Mouse (Mus musculus) liver, embryonic 14.5 days (tissue): ENCODE measurements around the gene Cyp17a1. TPM values are rescaled to one million over a fixed set of nuclear protein-coding genes. Genes with fewer than 3 reads are reported as not detected.

Experiments used
- ATAC-seq: fragments of 200-750 bp; cut with Nextera tagmentation; 2 replicates; pipeline ENCODE4 v1.8.0; 2017; ENCODE audit warnings: moderate number of reproducible peaks, mild to moderate bottlenecking, moderate library complexity; ENCODE audit not compliant: insufficient read depth
- DNase-seq, 3 experiments: peaks; one replicate each; pipeline ENCODE4 v3.0.0-alpha.2; 2012 to 2013; ENCODE audit warnings: low read depth in 3 of 3, low spot score in 3 of 3
- H3K27ac ChIP-seq: fragments of 300-500 bp; sonication (generic); 2 replicates; pipeline ENCODE4 v1.5.1; 2014; ENCODE audit warnings: moderate library complexity, mild to moderate bottlenecking, control low read depth, inconsistent platforms
- H3K27me3 ChIP-seq: fragments of 300-500 bp; sonication (generic); 2 replicates; pipeline ENCODE4 v1.6.1; 2014; ENCODE audit warnings: mild to moderate bottlenecking, low read length, moderate library complexity; ENCODE audit not compliant: control insufficient read depth, insufficient read depth
- H3K36me3 ChIP-seq: fragments of 300-500 bp; sonication (generic); replicated peaks from 2 replicates; pipeline ENCODE4 v1.6.1; 2014; ENCODE audit warnings: low read depth; ENCODE audit not compliant: control insufficient read depth, insufficient read depth
- H3K4me1 ChIP-seq, 2 experiments: fragments of 200-500 bp in 1 of 2; fragments of 300-500 bp in 1 of 2; sonication (generic) in 1 of 2; replicated peaks; 2 replicates each; pipeline ENCODE4 v1.6.1; 2012 to 2014; ENCODE audit warnings: antibody characterized with exemption in 1 of 2, inconsistent platforms in 1 of 2, low read length in 1 of 2; ENCODE audit not compliant: control insufficient read depth in 2 of 2, insufficient read depth in 2 of 2
- H3K4me2 ChIP-seq: fragments of 300-500 bp; sonication (generic); 2 replicates; pipeline ENCODE4 v1.6.1; 2014; ENCODE audit warnings: low read depth, mild to moderate bottlenecking, control low read depth, moderate library complexity
- H3K4me3 ChIP-seq, 2 experiments: fragments of 200-500 bp in 1 of 2; fragments of 300-500 bp in 1 of 2; sonication (generic) in 1 of 2; 2 replicates each; pipeline ENCODE4 v1.5.1; 2012 to 2014; ENCODE audit warnings: low read depth in 2 of 2, low read length in 2 of 2, mild to moderate bottlenecking in 2 of 2, control low read depth in 1 of 2, inconsistent platforms in 1 of 2, moderate library complexity in 1 of 2; ENCODE audit not compliant: insufficient read depth in 1 of 2
- H3K9ac ChIP-seq: fragments of 300-500 bp; sonication (generic); replicated peaks from 2 replicates; pipeline ENCODE4 v1.6.1; 2014; ENCODE audit warnings: mild to moderate bottlenecking, control low read depth, moderate library complexity
- H3K9me3 ChIP-seq: fragments of 300-500 bp; sonication (generic); 2 replicates; pipeline ENCODE4 v1.6.1; 2016; ENCODE audit warnings: low read length, mixed read lengths; ENCODE audit not compliant: control insufficient read depth
- CTCF ChIP-seq: IDR thresholded peaks from 2 replicates; pipeline ENCODE4 v1.5.1; 2016; ENCODE audit warnings: antibody characterized with exemption, low read depth, control low read depth
- EP300 ChIP-seq: IDR thresholded peaks from 2 replicates; pipeline ENCODE4 v1.6.1; 2016; ENCODE audit warnings: antibody characterized with exemption, low read depth
- WGBS: fragments of 180-500 bp; shearing (Covaris S2); extraction: QIAGEN DNeasy Blood & Tissue Kit; methylation state at CpG from one replicate; pipeline ENCODE4 v1.1.7; 2014; ENCODE audit not compliant: insufficient replicate concordance; 5-methylcytosine and 5-hydroxymethylcytosine counted together
- polyA plus RNA-seq, 2 experiments: library from polyadenylated mRNA; depleted of rRNA in 1 of 2; stranded (reverse) in 1 of 2; unstranded in 1 of 2; fragments of >200 nt; fragmentation: Nextera tagmentation in 1 of 2; extraction: Ambion mirVana in 1 of 2; gene quantifications; 2 replicates each; pipeline versions ENCODE4 v1.2.1 to v1.2.3; 2012 to 2014

Cyp17a1 gene
- polyA plus RNA-seq, 2 experiments: 0.06 to 0.13 TPM

GRCm38 (mm10) chr19:46644343-46644792 lies 28.6 kb downstream of the Cyp17a1 start:
- no peak overlapping the region for H3K9ac ChIP-seq
- H3K36me3 ChIP-seq: no peaks in the 10 kb centered on the region
- no peaks in the 10 kb centered on the region for H3K27me3 ChIP-seq
- H3K4me3 ChIP-seq: no peak overlapping the region
- H3K4me2 ChIP-seq: no peak overlapping the region
- no peak for ATAC-seq
- peaks cover 0 to 31% of the 10 kb centered on the region in 2 experiments; a peak in 2 of 4 replicates for H3K4me1 ChIP-seq
- H3K9me3 ChIP-seq: no peaks in the 10 kb centered on the region
- WGBS: 72% methylated on average over 10 of the region's 10 CpGs
- no peak overlapping the region for H3K27ac ChIP-seq
- DNase-seq: no peak
- no peak for TF ChIP-seq CTCF
- TF ChIP-seq EP300: no peak

GRCm38 (mm10) chr19:46643236-46643635 lies 29.7 kb downstream of the Cyp17a1 start:
- H3K9me3 ChIP-seq: no peaks in the 10 kb centered on the region
- WGBS: 66% methylated on average over 5 of the region's 5 CpGs
- no peak overlapping the region for H3K4me2 ChIP-seq
- DNase-seq (no peak), ATAC-seq (no peak)
- no peak for TF ChIP-seq CTCF
- H3K36me3 ChIP-seq: no peaks in the 10 kb centered on the region
- no peaks in the 10 kb centered on the region for H3K27me3 ChIP-seq
- peaks cover 7 to 41% of the 10 kb centered on the region in 2 experiments for H3K4me1 ChIP-seq
- H3K9ac ChIP-seq: no peak overlapping the region
- no peak overlapping the region for H3K27ac ChIP-seq
- H3K4me3 ChIP-seq: no peak overlapping the region

- H3K4me2 ChIP-seq: no peak overlapping the region
- 81% methylated on average over 22 of the region's 22 CpGs for WGBS
- no peaks in the 10 kb centered on the region for H3K27me3 ChIP-seq
- H3K36me3 ChIP-seq: no peaks in the 10 kb centered on the region; the same call in 1 of the 2 replicates
- no peak for TF ChIP-seq CTCF
- no peak overlapping the region for H3K4me3 ChIP-seq
- H3K9ac ChIP-seq: no peak overlapping the region
- H3K9me3 ChIP-seq: no peaks in the 10 kb centered on the region
- DNase-seq (no peak), ATAC-seq (no peak)
- peaks cover 11 to 49% of the 10 kb centered on the region in 2 experiments for H3K4me1 ChIP-seq
- no peak overlapping the region for H3K27ac ChIP-seq
Observed at GRCm38 (mm10) chr19:46642136-46642753, 30.7 kb downstream of the Cyp17a1 start.

- no peak for ATAC-seq
- no peak for DNase-seq
Observed at GRCm38 (mm10) chr19:46641420-46642085, 31.4 kb downstream of the Cyp17a1 start.

GRCm38 (mm10) chr19:46640780-46641179 lies 32.2 kb downstream of the Cyp17a1 start:
- H3K4me1 ChIP-seq: peaks cover 14 to 62% of the 10 kb centered on the region in 2 experiments
- no peak overlapping the region for H3K9ac ChIP-seq
- ATAC-seq (no peak), DNase-seq (no peak)
- H3K36me3 ChIP-seq: no peaks in the 10 kb centered on the region; the same call in 1 of the 2 replicates
- H3K27me3 ChIP-seq: no peaks in the 10 kb centered on the region
- H3K4me2 ChIP-seq: no peak overlapping the region
- no peaks in the 10 kb centered on the region for H3K9me3 ChIP-seq
- H3K27ac ChIP-seq: no peak overlapping the region
- H3K4me3 ChIP-seq: no peak overlapping the region
- TF ChIP-seq EP300 (no peak), CTCF (no peak)
- 70% methylated on average over 8 of the region's 8 CpGs for WGBS

More at GRCm38 (mm10) chr19:46641420-46642085, 31.4 kb downstream of the Cyp17a1 start:
- Histone ChIP-seq H3K9me3 (no peaks in the 10 kb centered on the region), H3K27ac (no peak overlapping the region), H3K4me1 (peaks cover 11 to 54% of the 10 kb centered on the region in 2 experiments), H3K9ac (no peak overlapping the region), H3K4me2 (no peak overlapping the region), H3K36me3 (no peaks in the 10 kb centered on the region; the same call in 1 of the 2 replicates), H3K4me3 (no peak overlapping the region), H3K27me3 (no peaks in the 10 kb centered on the region)
- WGBS: 61% methylated on average over 19 of the region's 19 CpGs
- TF ChIP-seq CTCF: no peak
